Mouse (Mus musculus): Measurements from ENCODE around the gene Dennd4b.

DNA sequence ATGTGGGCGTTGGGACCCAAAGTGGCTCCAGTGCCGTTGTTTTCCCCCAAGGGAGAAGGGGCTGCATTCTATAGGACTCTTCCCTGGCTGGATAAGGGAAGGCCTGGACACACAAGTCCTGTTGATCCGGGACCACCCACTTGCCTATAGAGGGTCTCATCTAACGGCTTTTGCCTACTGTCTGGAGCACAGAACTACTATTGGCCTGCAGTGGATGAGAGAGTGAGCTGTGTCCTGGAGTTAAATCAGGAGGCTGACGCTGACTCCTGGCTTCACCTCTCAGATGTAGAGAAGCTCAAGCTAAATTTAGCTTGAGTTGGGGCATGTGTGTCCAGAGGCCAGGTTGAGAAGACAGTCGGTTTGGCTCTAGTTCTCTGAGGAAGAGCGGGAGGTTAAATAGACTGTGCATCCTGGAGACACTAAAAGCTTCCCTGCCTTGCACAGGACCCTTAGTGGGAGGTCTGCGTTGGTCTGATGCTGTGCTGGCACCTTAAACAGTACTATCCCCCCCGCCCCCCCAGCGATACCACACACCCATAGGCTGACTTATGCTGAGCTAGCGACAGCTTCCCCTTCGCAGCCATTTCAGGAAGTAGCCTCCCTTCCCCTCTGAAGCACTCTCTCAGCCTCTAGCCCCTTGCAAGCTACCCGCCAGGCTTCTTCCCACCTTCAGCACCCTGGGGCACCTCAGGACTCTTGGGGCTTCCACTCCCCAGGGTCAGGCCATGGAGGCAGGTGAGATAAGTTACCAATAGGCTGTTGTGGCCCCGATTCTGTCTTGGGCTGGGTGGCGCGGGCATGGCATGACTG lies 1.2 kb downstream of the Dennd4b start:
- TF ChIP-seq POLR2A (IDR thresholded peaks at IDR 0.05; ENCODE audit: insufficient read length, low read depth) (no peak), POLR2AphosphoS2 (IDR thresholded peaks at IDR 0.05; ENCODE audit: insufficient read length, low read depth) (no peak), MAX (IDR thresholded peaks at IDR 0.05; ENCODE audit: low read depth) (no peak)

All from myocyte (in vitro differentiated cells).